Mouse (Mus musculus): ENCODE data around the gene Gulp1. TPM values are rescaled to one million over a fixed set of nuclear protein-coding genes. Genes with fewer than 3 reads are reported as not detected.

Gene Gulp1
- total and polyA plus RNA-seq, 3 experiments: 2.3 to 6.2 (median 5.2) TPM

- Histone ChIP-seq H3K9ac (ENCODE audit: low read depth, low read length) (no peak overlapping the region), H3K79me2 (replicated peaks; ENCODE audit: control insufficient read depth, insufficient read depth, low read length) (no peaks in the 10 kb centered on the region), H3K4me1 (ENCODE audit: control insufficient read depth, insufficient read depth, low read length) (no peaks in the 10 kb centered on the region), H3K4me3 (no peak overlapping the region), H3K36me3 (ENCODE audit: control insufficient read depth, insufficient read depth, low read length) (no peaks in the 10 kb centered on the region), H3K27ac (no peak overlapping the region), H3K27me3 (ENCODE audit: control insufficient read depth, insufficient read depth, low read length) (no peaks in the 10 kb centered on the region)
- intact Hi-C loops (cut with DNase I): no loop called here
- no peak for TF ChIP-seq POLR2A (IDR thresholded peaks at IDR 0.05; ENCODE audit: insufficient read depth, low read depth, low read length)
- no peak for TF ChIP-seq EP300 (IDR thresholded peaks at IDR 0.05; ENCODE audit: insufficient read depth, low read depth, low read length)
- TF ChIP-seq CTCF (IDR thresholded peaks at IDR 0.05): no peak
- DNase-seq: no peak
- WGBS: 80% methylated on average over 3 of the region's 3 CpGs
These were observed 127.7 kb downstream of the Gulp1 start for GRCm38 (mm10) chr1:44678974-44679373.

GRCm38 (mm10) chr1:44679415-44679814, 128.1 kb downstream of the Gulp1 start:
- intact Hi-C loops (cut with DNase I): no loop called here
- no peaks in the 10 kb centered on the region for H3K27me3 ChIP-seq (ENCODE audit: control insufficient read depth, insufficient read depth, low read length)
- H3K36me3 ChIP-seq (ENCODE audit: control insufficient read depth, insufficient read depth, low read length): no peaks in the 10 kb centered on the region
- H3K9ac ChIP-seq (ENCODE audit: low read depth, low read length): no peak overlapping the region
- H3K27ac ChIP-seq: no peak overlapping the region
- 70% methylated on average over 3 of the region's 3 CpGs for WGBS
- DNase-seq: no peak
- TF ChIP-seq CTCF (IDR thresholded peaks at IDR 0.05) (no peak), EP300 (IDR thresholded peaks at IDR 0.05; ENCODE audit: insufficient read depth, low read depth, low read length) (no peak), POLR2A (IDR thresholded peaks at IDR 0.05; ENCODE audit: insufficient read depth, low read depth, low read length) (no peak)
- H3K79me2 ChIP-seq (replicated peaks; ENCODE audit: control insufficient read depth, insufficient read depth, low read length): no peaks in the 10 kb centered on the region
- H3K4me1 ChIP-seq (ENCODE audit: control insufficient read depth, insufficient read depth, low read length): no peaks in the 10 kb centered on the region
- H3K4me3 ChIP-seq: no peak overlapping the region

- intact Hi-C loops (cut with DNase I): no loop called here
These were observed 131.2 kb downstream of the Gulp1 start for GRCm38 (mm10) chr1:44682556-44682955.

GRCm38 (mm10) chr1:44683723-44684122, 132.4 kb downstream of the Gulp1 start:
- intact Hi-C loops (cut with DNase I): no loop called here
- H3K79me2 ChIP-seq (replicated peaks; ENCODE audit: control insufficient read depth, insufficient read depth, low read length): no peaks in the 10 kb centered on the region
- WGBS: 82% methylated on average over 6 of the region's 6 CpGs
- no peak overlapping the region for H3K27ac ChIP-seq
- H3K4me3 ChIP-seq: no peak overlapping the region
- H3K36me3 ChIP-seq (ENCODE audit: control insufficient read depth, insufficient read depth, low read length): no peaks in the 10 kb centered on the region
- H3K4me1 ChIP-seq (ENCODE audit: control insufficient read depth, insufficient read depth, low read length): no peaks in the 10 kb centered on the region
- TF ChIP-seq POLR2A (IDR thresholded peaks at IDR 0.05; ENCODE audit: insufficient read depth, low read depth, low read length): no peak
- TF ChIP-seq CTCF (IDR thresholded peaks at IDR 0.05): no peak
- TF ChIP-seq EP300 (IDR thresholded peaks at IDR 0.05; ENCODE audit: insufficient read depth, low read depth, low read length): no peak
- DNase-seq: no peak
- no peaks in the 10 kb centered on the region for H3K27me3 ChIP-seq (ENCODE audit: control insufficient read depth, insufficient read depth, low read length)
- H3K9ac ChIP-seq (ENCODE audit: low read depth, low read length): no peak overlapping the region

More at GRCm38 (mm10) chr1:44682556-44682955, 131.2 kb downstream of the Gulp1 start:
- 25% methylated on average over 2 of the region's 2 CpGs for WGBS
- no peak for DNase-seq
- no peak for TF ChIP-seq EP300 (IDR thresholded peaks at IDR 0.05; ENCODE audit: insufficient read depth, low read depth, low read length)
- TF ChIP-seq CTCF (IDR thresholded peaks at IDR 0.05): no peak
- no peak for TF ChIP-seq POLR2A (IDR thresholded peaks at IDR 0.05; ENCODE audit: insufficient read depth, low read depth, low read length)
- Histone ChIP-seq H3K4me3 (no peak overlapping the region), H3K9ac (ENCODE audit: low read depth, low read length) (no peak overlapping the region), H3K79me2 (replicated peaks; ENCODE audit: control insufficient read depth, insufficient read depth, low read length) (no peaks in the 10 kb centered on the region), H3K36me3 (ENCODE audit: control insufficient read depth, insufficient read depth, low read length) (no peaks in the 10 kb centered on the region), H3K4me1 (ENCODE audit: control insufficient read depth, insufficient read depth, low read length) (no peaks in the 10 kb centered on the region), H3K27me3 (ENCODE audit: control insufficient read depth, insufficient read depth, low read length) (no peaks in the 10 kb centered on the region), H3K27ac (no peak overlapping the region)

GRCm38 (mm10) chr1:44720785-44721410, 169.6 kb downstream of the Gulp1 start:
- Histone ChIP-seq H3K27me3 (ENCODE audit: control insufficient read depth, insufficient read depth, low read length) (no peaks in the 10 kb centered on the region), H3K27ac (no peak overlapping the region), H3K79me2 (replicated peaks; ENCODE audit: control insufficient read depth, insufficient read depth, low read length) (no peaks in the 10 kb centered on the region), H3K36me3 (ENCODE audit: control insufficient read depth, insufficient read depth, low read length) (no peaks in the 10 kb centered on the region), H3K4me3 (no peak overlapping the region), H3K9ac (ENCODE audit: low read depth, low read length) (no peak overlapping the region), H3K4me1 (ENCODE audit: control insufficient read depth, insufficient read depth, low read length) (no peaks in the 10 kb centered on the region)
- intact Hi-C loops (cut with DNase I): no loop called here
- 84% methylated on average over 4 of the region's 4 CpGs for WGBS
- DNase-seq: no peak
- TF ChIP-seq POLR2A (IDR thresholded peaks at IDR 0.05; ENCODE audit: insufficient read depth, low read depth, low read length) (no peak), CTCF (IDR thresholded peaks at IDR 0.05) (no peak), EP300 (IDR thresholded peaks at IDR 0.05; ENCODE audit: insufficient read depth, low read depth, low read length) (no peak)

GRCm38 (mm10) chr1:44741256-44741655, 189.9 kb downstream of the Gulp1 start:
- no peak for DNase-seq
- Histone ChIP-seq H3K27me3 (ENCODE audit: control insufficient read depth, insufficient read depth, low read length) (no peaks in the 10 kb centered on the region), H3K4me1 (ENCODE audit: control insufficient read depth, insufficient read depth, low read length) (no peaks in the 10 kb centered on the region), H3K79me2 (replicated peaks; ENCODE audit: control insufficient read depth, insufficient read depth, low read length) (no peaks in the 10 kb centered on the region), H3K36me3 (ENCODE audit: control insufficient read depth, insufficient read depth, low read length) (no peaks in the 10 kb centered on the region), H3K9ac (ENCODE audit: low read depth, low read length) (no peak overlapping the region), H3K4me3 (no peak overlapping the region), H3K27ac (no peak overlapping the region)
- intact Hi-C loops (cut with DNase I): loop anchor here (1.0 to 10.0 kb wide), 3 partner anchors 189 to 512 kb away; partner anchors contain the start of gene Gulp1
- TF ChIP-seq POLR2A (IDR thresholded peaks at IDR 0.05; ENCODE audit: insufficient read depth, low read depth, low read length) (no peak), CTCF (IDR thresholded peaks at IDR 0.05) (peak; percentile 65)
